Mouse (Mus musculus) monocyte, adult 5-6 weeks (primary cell): ENCODE results near the gene Prnp. TPM values are rescaled to one million over a fixed set of nuclear protein-coding genes. Genes with fewer than 3 reads are reported as not detected.

ENCODE experiments used
- ATAC-seq: fragments of 153-309, 156-312 bp; replicated peaks from 2 replicates; pipeline ENCODE4 v1.8.0; 2017; ENCODE audit warnings: mild to moderate bottlenecking; ENCODE audit not compliant: low TSS enrichment, insufficient number of reproducible peaks, severe bottlenecking, poor library complexity, low FRiP score
- total RNA-seq: library from RNA; stranded (forward); fragments of 200-1000, 200-491, 200-594 nt; gene quantifications from 3 replicates; pipeline ENCODE4 v1.2.3, GENCODE M21; 2017

Gene Prnp
- total RNA-seq, 1 experiment from 2014 or later, result 2.3 TPM

- no peak for ATAC-seq
Observed at GRCm38 (mm10) chr2:131905025-131905424, 4.7 kb upstream of the Prnp start.

GRCm38 (mm10) chr2:131905776-131906175 lies 4.0 kb upstream of the Prnp start:
- no peak for ATAC-seq

- ATAC-seq, result no peak
Observed at GRCm38 (mm10) chr2:131906266-131906665, 3.5 kb upstream of the Prnp start.

- ATAC-seq, result no peak
Observed at GRCm38 (mm10) chr2:131906846-131907245, 2.9 kb upstream of the Prnp start.

GRCm38 (mm10) chr2:131907311-131907710 lies 2.4 kb upstream of the Prnp start:
- ATAC-seq, result no peak

GRCm38 (mm10) chr2:131908351-131908861 lies 1.3 kb upstream of the Prnp start:
- ATAC-seq, result no peak

- no peak for ATAC-seq
Observed at GRCm38 (mm10) chr2:131908906-131909305, 822 bp upstream of the Prnp start.

- no peak for ATAC-seq
Observed at GRCm38 (mm10) chr2:131910847-131911246, 1.1 kb downstream of the Prnp start.

GRCm38 (mm10) chr2:131911341-131911740 lies 1.6 kb downstream of the Prnp start:
- ATAC-seq, result no peak

GRCm38 (mm10) chr2:131912526-131913258 lies 3.0 kb downstream of the Prnp start:
- ATAC-seq, result no peak

GRCm38 (mm10) chr2:131932275-131932902 lies 22.7 kb downstream of the Prnp start:
- no peak for ATAC-seq

GRCm38 (mm10) chr2:131933013-131933412 lies 23.3 kb downstream of the Prnp start:
- ATAC-seq, result no peak

GRCm38 (mm10) chr2:131933598-131933997 lies 23.9 kb downstream of the Prnp start:
- no peak for ATAC-seq

- no peak for ATAC-seq
Observed at GRCm38 (mm10) chr2:131934243-131934642, 24.5 kb downstream of the Prnp start.

GRCm38 (mm10) chr2:131935390-131936105 lies 25.8 kb downstream of the Prnp start:
- ATAC-seq, result no peak

- no peak for ATAC-seq
Observed at GRCm38 (mm10) chr2:131936410-131936809, 26.7 kb downstream of the Prnp start.

- peak; percentile 40; the same call in 1 of the 2 replicates for ATAC-seq
Observed at GRCm38 (mm10) chr2:131939404-131940111, 29.8 kb downstream of the Prnp start.

GRCm38 (mm10) chr2:131940506-131940905 lies 30.8 kb downstream of the Prnp start:
- no peak for ATAC-seq

GRCm38 (mm10) chr2:131941501-131941900 lies 31.8 kb downstream of the Prnp start:
- ATAC-seq, result no peak
